Mouse (Mus musculus) neutrophil, adult 5-6 weeks (primary cell): ENCODE measurements around the gene Llgl1. TPM values are rescaled to one million over a fixed set of nuclear protein-coding genes. Genes with fewer than 3 reads are reported as not detected.

Source experiments
- ATAC-seq: fragments of 151-379, 151-347 bp; 2 replicates; pipeline ENCODE4 v1.8.0; 2017; ENCODE audit warnings: mild to moderate bottlenecking, moderate TSS enrichment; ENCODE audit not compliant: insufficient number of reproducible peaks, poor library complexity, low FRiP score, severe bottlenecking; ENCODE audit errors: extremely low read depth
- total RNA-seq: library from RNA; stranded (forward); fragments of 200-1000 nt; gene quantifications from 2 replicates; pipeline ENCODE4 v1.2.3, GENCODE M21; 2017

Llgl1 gene
- 9.2 and 11.3 TPM in 2 replicates for total RNA-seq

GRCm38 (mm10) chr11:60699524-60700075 is at the start of gene Llgl1:
Llgl1 (plus strand) TSS chr11:60699723.
- ATAC-seq, result peak; percentile 61

GRCm38 (mm10) chr11:60696165-60696564 is 3.4 kb upstream of the Llgl1 start:
- ATAC-seq, result no peak

GRCm38 (mm10) chr11:60697561-60697960 is 2.0 kb upstream of the Llgl1 start:
- peak; percentile 62 for ATAC-seq

- no peak for ATAC-seq
These were observed 558 bp upstream of the Llgl1 start for GRCm38 (mm10) chr11:60698806-60699523.

- ATAC-seq, result no peak
These were observed 1.0 kb downstream of the Llgl1 start for GRCm38 (mm10) chr11:60700320-60701185.

GRCm38 (mm10) chr11:60701611-60702010 is 2.1 kb downstream of the Llgl1 start:
- no peak for ATAC-seq

- peak; percentile 34; the same call in 1 of the 2 replicates for ATAC-seq
These were observed 3.6 kb downstream of the Llgl1 start for GRCm38 (mm10) chr11:60703131-60703530.

- no peak for ATAC-seq
These were observed 4.7 kb downstream of the Llgl1 start for GRCm38 (mm10) chr11:60704023-60704880.

- ATAC-seq, result no peak
These were observed 5.7 kb downstream of the Llgl1 start for GRCm38 (mm10) chr11:60705255-60705654.

- no peak for ATAC-seq
These were observed 6.6 kb downstream of the Llgl1 start for GRCm38 (mm10) chr11:60706076-60706475.

- ATAC-seq, result no peak
These were observed 7.4 kb downstream of the Llgl1 start for GRCm38 (mm10) chr11:60706696-60707480.

- no peak for ATAC-seq
These were observed 8.1 kb downstream of the Llgl1 start for GRCm38 (mm10) chr11:60707672-60708071.

GRCm38 (mm10) chr11:60708631-60709030 is 9.1 kb downstream of the Llgl1 start:
- ATAC-seq, result no peak

GRCm38 (mm10) chr11:60709481-60710465 is 10.2 kb downstream of the Llgl1 start:
- no peak for ATAC-seq

- no peak for ATAC-seq
These were observed 11.7 kb downstream of the Llgl1 start for GRCm38 (mm10) chr11:60711218-60711617.

- no peak for ATAC-seq
These were observed 12.5 kb downstream of the Llgl1 start for GRCm38 (mm10) chr11:60712040-60712439.

- ATAC-seq, result no peak
These were observed 13.2 kb downstream of the Llgl1 start for GRCm38 (mm10) chr11:60712639-60713255.
